Mouse (Mus musculus) heart, embryonic 16.5 days (tissue): ENCODE measurements around the gene Fnbp1l. TPM values are rescaled to one million over a fixed set of nuclear protein-coding genes. Genes with fewer than 3 reads are reported as not detected.

Source experiments
- ATAC-seq: fragments of 200-750 bp; cut with Nextera tagmentation; replicated peaks from 2 replicates; pipeline ENCODE4 v1.8.0; 2017; ENCODE audit warnings: moderate number of reproducible peaks; ENCODE audit not compliant: insufficient read depth, low FRiP score; ENCODE audit errors: extremely low read depth
- H3K27ac ChIP-seq: fragments of 300-500 bp; sonication (generic); 2 replicates; pipeline ENCODE4 v1.5.1; 2014; ENCODE audit warnings: mild to moderate bottlenecking, low read length, control low read depth, moderate library complexity
- H3K27me3 ChIP-seq: fragments of 300-500 bp; sonication (generic); 2 replicates; pipeline ENCODE4 v1.6.1; 2014; ENCODE audit warnings: low read length, mixed read lengths; ENCODE audit not compliant: control insufficient read depth, insufficient read depth
- H3K36me3 ChIP-seq: fragments of 300-500 bp; sonication (generic); 2 replicates; pipeline ENCODE4 v1.6.1; 2014; ENCODE audit not compliant: control insufficient read depth, insufficient read depth
- H3K4me1 ChIP-seq: fragments of 300-500 bp; sonication (generic); 2 replicates; pipeline ENCODE4 v1.6.1; 2014; ENCODE audit warnings: low read length, mixed read lengths; ENCODE audit not compliant: control insufficient read depth, insufficient read depth
- H3K4me2 ChIP-seq: fragments of 300-500 bp; sonication (generic); 2 replicates; pipeline ENCODE4 v1.6.1; 2014; ENCODE audit warnings: low read depth, mild to moderate bottlenecking, control low read depth, low read length
- H3K4me3 ChIP-seq: fragments of 300-500 bp; sonication (generic); 2 replicates; pipeline ENCODE4 v1.5.1; 2014; ENCODE audit warnings: mild to moderate bottlenecking, control low read depth, low read length
- H3K9ac ChIP-seq: fragments of 300-500 bp; sonication (generic); 2 replicates; pipeline ENCODE4 v1.6.1; 2014; ENCODE audit warnings: low read length, control low read depth
- H3K9me3 ChIP-seq: fragments of 300-500 bp; sonication (generic); replicated peaks from 2 replicates; pipeline ENCODE4 v1.6.1; 2016; ENCODE audit warnings: low read length; ENCODE audit not compliant: control insufficient read depth
- WGBS: fragments of 180-500 bp; shearing (Covaris S2); extraction: QIAGEN DNeasy Blood & Tissue Kit; methylation state at CpG from one replicate; pipeline ENCODE4 v1.1.7; 2014; 5-methylcytosine and 5-hydroxymethylcytosine counted together
- polyA plus RNA-seq: library from polyadenylated mRNA; unstranded; fragments of >200 nt; fragmentation: Nextera tagmentation; extraction: Ambion mirVana; gene quantifications from 2 replicates; pipeline ENCODE4 v1.2.1, GENCODE M21; 2015

Gene Fnbp1l
- polyA plus RNA-seq, 1 experiment from 2014 or later: 22.9 TPM

DNA sequence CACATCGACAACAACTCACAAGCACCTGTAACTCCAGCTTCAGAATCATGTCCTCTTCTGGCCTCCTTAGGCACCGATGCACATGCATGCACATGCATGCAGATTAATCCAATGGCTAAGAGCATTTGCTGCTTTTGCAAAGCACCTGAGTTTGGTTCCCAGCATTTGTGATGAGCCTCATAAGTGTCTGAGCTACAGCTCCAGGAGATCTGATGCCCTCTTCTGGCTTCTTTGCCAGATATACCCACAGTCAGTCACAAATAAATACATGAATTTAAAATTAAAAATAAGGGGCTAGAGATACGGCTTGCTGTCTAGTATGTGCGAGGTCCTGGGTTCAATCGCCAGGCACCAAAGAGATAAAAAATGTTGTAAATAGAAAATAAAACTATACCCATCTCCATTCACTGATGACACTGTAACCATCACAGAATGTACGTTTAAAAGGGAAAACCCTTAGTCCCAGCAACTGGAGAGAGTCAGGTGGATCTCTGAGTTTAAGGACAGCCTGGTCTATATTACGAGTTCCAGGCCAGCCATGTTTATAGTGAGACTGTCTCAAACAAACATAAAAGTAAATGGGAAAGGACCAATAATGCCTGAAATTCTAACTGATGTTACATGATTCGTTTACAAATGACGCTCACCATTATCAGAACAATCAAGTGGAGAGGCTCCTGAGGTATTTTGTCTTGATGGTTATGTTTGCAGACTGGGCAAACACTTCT is 1.7 kb downstream of the Fnbp1l start:
- ATAC-seq: no peak

DNA sequence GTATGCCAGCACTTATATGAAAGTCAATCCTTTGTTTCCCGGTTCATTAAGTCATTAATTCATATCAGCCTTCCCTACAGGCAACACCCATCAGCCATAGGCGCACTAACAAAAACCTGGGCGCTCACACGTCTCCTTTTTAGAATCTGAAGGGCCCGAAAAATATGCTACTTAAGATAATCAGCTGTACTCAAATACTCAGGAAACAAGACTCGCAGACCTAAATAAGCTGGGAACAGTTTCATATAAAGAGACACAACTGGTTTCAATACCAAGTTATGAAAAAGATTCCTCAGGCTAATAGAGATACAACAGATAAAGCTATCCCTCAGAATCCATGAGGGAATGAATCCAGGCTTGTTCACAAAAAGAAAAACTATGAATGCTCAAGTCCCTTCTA is 7.0 kb downstream of the Fnbp1l start:
- H3K36me3 ChIP-seq: no peaks in the 10 kb centered on the region
- H3K9ac ChIP-seq: no peak overlapping the region
- H3K4me1 ChIP-seq: peaks cover 1% of the 10 kb centered on the region; the same call in 1 of the 2 replicates
- ATAC-seq: no peak
- 65% methylated on average over 6 of the region's 6 CpGs for WGBS
- H3K4me2 ChIP-seq: no peak overlapping the region
- no peak overlapping the region for H3K4me3 ChIP-seq
- no peak overlapping the region for H3K27ac ChIP-seq
- H3K9me3 ChIP-seq: no peaks in the 10 kb centered on the region
- H3K27me3 ChIP-seq: no peaks in the 10 kb centered on the region

More for the DNA sequence above, 1.7 kb downstream of the Fnbp1l start:
- Histone ChIP-seq H3K9ac (peak overlapping the region; percentile 97), H3K4me2 (peak overlapping the region; percentile 87), H3K27ac (no peak overlapping the region), H3K4me1 (peaks cover 8% of the 10 kb centered on the region), H3K9me3 (no peaks in the 10 kb centered on the region), H3K36me3 (no peaks in the 10 kb centered on the region), H3K27me3 (no peaks in the 10 kb centered on the region), H3K4me3 (peak overlapping the region; percentile 91)
- WGBS: 56% methylated on average over 9 of the region's 9 CpGs

DNA sequence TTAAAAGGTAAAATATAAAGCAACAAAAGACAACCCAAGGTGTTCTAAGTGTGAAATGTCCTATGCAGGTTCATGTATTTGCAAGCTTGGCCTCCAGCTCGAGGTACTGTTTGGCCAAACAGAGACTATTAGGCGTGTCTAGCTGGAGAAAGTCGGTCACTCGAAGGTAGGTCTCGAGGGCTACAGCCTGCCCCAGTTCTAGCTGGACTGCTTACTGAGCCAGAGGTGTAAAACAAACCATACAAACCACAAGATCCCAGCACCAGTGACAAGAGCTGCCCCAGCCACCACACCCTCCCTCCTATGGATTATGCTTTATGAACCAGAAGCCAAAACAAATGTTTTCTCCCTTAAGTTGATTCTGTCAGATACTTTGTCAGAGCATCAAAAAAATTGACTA is 7.8 kb downstream of the Fnbp1l start:
- Histone ChIP-seq H3K9ac (no peak overlapping the region), H3K36me3 (no peaks in the 10 kb centered on the region), H3K27ac (no peak overlapping the region), H3K4me1 (no peaks in the 10 kb centered on the region; the same call in 1 of the 2 replicates), H3K4me2 (no peak overlapping the region), H3K4me3 (no peak overlapping the region), H3K9me3 (no peaks in the 10 kb centered on the region), H3K27me3 (no peaks in the 10 kb centered on the region)
- 76% methylated on average over 5 of the region's 5 CpGs for WGBS
- ATAC-seq: no peak

DNA sequence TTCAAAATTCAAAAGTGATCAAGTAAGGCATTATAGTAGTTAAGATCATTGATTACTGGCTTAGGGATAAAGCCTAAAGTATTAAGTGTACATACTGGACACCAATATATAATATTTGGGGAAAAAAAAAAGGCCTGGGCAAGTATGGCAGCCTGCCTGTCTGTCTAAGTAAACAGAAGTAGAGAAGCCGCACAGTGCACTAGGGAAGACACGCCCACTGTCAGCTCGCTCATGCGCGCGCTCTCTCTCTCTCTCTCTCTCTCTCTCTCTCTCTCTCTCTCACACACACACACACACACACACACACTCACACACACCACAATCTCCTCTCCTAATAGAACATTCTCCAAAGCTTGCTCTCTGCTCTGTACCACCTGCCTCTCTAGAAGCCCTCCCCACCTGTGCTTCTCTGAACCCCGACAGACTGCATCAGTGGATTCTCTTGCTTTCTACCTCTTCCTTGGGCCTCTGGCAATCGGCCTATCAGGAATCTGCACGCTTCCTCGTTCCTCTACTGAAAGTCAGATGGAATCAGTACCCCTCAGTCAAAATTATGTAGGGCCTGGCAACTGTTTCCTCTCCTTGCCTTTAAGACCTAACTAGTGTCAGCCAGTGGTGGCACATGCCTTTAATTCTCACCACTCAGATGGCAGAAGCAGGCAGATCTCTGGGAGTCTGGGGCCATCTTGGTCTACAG is 13.3 kb downstream of the Fnbp1l start:
- Histone ChIP-seq H3K27ac (no peak overlapping the region), H3K4me1 (peaks cover 2% of the 10 kb centered on the region; the same call in 1 of the 2 replicates), H3K4me2 (no peak overlapping the region), H3K9ac (no peak overlapping the region), H3K4me3 (no peak overlapping the region), H3K36me3 (no peaks in the 10 kb centered on the region), H3K27me3 (no peaks in the 10 kb centered on the region), H3K9me3 (no peaks in the 10 kb centered on the region)
- WGBS: 84% methylated on average over 10 of the region's 10 CpGs
- ATAC-seq: no peak

DNA sequence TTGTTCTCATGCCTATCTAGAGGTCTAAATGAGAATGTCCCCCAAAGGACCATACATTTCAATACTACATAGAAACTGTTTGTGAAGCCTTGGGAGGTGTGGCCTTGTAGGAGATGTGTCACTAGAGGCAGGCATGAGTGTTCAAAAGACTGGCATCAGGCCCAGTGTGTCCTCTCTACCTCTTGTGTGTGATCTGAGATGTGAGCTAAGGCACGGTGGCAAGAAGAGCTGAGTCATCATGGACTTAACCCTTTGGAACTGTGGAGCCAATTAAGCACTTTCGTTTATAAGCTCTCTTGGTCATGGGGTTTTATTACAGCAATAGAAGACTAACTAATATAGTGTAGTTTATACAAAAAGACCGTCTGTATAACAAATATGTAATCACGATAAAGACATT is 16.3 kb downstream of the Fnbp1l start:
- Histone ChIP-seq H3K27me3 (no peaks in the 10 kb centered on the region), H3K4me3 (no peak overlapping the region), H3K4me1 (peaks cover 12% of the 10 kb centered on the region), H3K27ac (no peak overlapping the region), H3K4me2 (no peak overlapping the region), H3K36me3 (no peaks in the 10 kb centered on the region), H3K9me3 (no peaks in the 10 kb centered on the region), H3K9ac (no peak overlapping the region)
- ATAC-seq: no peak
- 67% methylated on average over 4 of the region's 4 CpGs for WGBS

DNA sequence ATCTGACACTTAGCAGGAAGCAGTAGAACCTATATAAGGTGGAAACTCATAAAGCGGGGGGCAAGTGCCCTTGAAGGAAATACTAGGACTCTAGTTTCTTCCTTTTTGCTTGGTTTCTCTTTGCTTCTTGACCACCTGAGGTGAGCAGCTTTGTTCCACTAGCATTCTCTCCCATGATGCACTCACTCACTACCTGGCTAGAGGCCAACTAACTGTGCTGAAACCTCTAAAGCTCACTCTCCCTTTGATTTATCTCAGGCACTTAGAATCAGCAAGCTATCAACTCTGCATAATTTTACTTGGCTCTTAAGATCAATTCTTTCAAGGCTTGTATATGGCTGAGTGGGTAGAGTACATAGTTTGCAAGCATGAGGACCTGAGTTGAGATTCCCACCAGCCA is 17.1 kb downstream of the Fnbp1l start:
- Histone ChIP-seq H3K9me3 (no peaks in the 10 kb centered on the region), H3K27ac (no peak overlapping the region), H3K4me1 (peaks cover 12% of the 10 kb centered on the region), H3K27me3 (no peaks in the 10 kb centered on the region), H3K9ac (no peak overlapping the region), H3K36me3 (no peaks in the 10 kb centered on the region), H3K4me3 (no peak overlapping the region), H3K4me2 (no peak overlapping the region)
- WGBS: 92% methylated on average over 1 of the region's 1 CpGs
- no peak for ATAC-seq

DNA sequence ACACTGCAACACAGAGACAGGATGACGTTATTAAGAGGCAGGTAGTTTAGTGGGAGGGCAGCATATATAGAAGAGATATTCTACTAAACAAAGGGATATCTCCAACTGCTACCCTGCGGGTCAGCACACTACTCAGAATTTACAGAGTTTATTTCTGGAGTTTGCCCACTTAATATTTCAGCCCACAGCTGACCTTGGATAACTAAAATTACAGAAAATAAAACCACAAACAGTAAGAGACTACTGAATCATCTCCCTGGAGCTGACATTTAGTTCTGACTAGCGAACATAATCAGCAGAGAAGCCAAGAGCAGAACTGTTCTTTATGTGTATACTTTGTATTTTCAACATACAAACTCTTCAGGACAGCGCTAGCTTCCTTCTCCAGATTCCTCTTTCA is 20.2 kb downstream of the Fnbp1l start:
- H3K4me2 ChIP-seq: no peak overlapping the region
- no peak for ATAC-seq
- no peaks in the 10 kb centered on the region for H3K27me3 ChIP-seq
- no peaks in the 10 kb centered on the region for H3K9me3 ChIP-seq
- no peak overlapping the region for H3K4me3 ChIP-seq
- 77% methylated on average over 4 of the region's 4 CpGs for WGBS
- no peak overlapping the region; the same call in 1 of the 2 replicates for H3K27ac ChIP-seq
- no peaks in the 10 kb centered on the region for H3K36me3 ChIP-seq
- peaks cover 9% of the 10 kb centered on the region for H3K4me1 ChIP-seq
- H3K9ac ChIP-seq: no peak overlapping the region

DNA sequence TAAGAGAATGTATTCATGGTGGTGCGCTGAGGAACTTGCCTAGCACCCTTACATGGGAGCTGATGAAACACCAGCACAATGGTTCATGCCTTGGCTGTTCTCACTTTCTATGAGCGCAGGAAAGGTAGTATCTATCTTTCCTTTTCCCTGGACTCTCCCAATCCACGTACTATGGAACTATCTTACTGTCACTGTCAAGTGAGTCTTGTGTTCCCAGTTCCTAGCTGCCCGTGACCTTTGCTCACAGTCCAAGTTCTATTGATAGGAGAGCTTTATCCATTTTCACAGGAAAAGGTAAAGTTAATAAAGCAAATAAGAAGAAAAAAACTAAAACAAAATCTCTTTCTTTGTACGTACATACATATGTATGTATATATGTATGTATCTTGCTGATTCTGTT is 28.7 kb downstream of the Fnbp1l start:
- Histone ChIP-seq H3K9ac (no peak overlapping the region), H3K36me3 (peaks cover 8% of the 10 kb centered on the region; the same call in 1 of the 2 replicates), H3K4me1 (0 out of 2 replicates have a peak, but pooled peaks cover 3% of the 10 kb centered on the region), H3K27ac (peak overlapping the region; percentile 2; the same call in 1 of the 2 replicates), H3K9me3 (no peaks in the 10 kb centered on the region), H3K4me3 (no peak overlapping the region), H3K27me3 (no peaks in the 10 kb centered on the region), H3K4me2 (no peak overlapping the region)
- no peak for ATAC-seq
- 79% methylated on average over 5 of the region's 5 CpGs for WGBS

DNA sequence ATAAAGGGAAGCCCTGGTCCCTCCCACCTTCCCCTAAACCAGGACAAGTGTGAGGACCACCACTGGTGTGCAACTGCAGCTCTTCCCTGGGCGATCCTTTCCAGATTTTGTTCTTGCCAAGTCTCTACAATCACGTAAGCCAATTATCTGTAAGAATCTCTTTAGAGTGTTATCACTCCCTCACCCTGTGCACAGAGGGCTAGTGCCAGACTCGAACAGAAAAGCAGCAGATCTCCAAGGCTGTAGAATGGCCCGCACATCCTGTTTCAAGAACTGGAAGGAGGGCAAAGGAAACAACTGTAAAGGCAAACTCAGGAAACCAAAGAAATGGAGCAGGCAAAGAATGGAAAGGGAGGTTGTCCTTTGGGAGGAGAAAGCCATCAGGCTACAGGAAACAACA is 29.2 kb downstream of the Fnbp1l start:
- Histone ChIP-seq H3K36me3 (peaks cover 9% of the 10 kb centered on the region; the same call in 1 of the 2 replicates), H3K9ac (no peak overlapping the region), H3K27me3 (no peaks in the 10 kb centered on the region), H3K4me1 (0 out of 2 replicates have a peak, but pooled peaks cover 3% of the 10 kb centered on the region), H3K9me3 (no peaks in the 10 kb centered on the region), H3K27ac (peak overlapping the region; percentile 52), H3K4me3 (no peak overlapping the region), H3K4me2 (0 out of 2 replicates have a peak overlapping the region, but pooled peaks have one; percentile 4)
- 0 out of 2 replicates have a peak, but pooled peaks have one; percentile 14 for ATAC-seq
- 41% methylated on average over 4 of the region's 4 CpGs for WGBS
